Mouse (Mus musculus): ENCODE data around the gene Duoxa2. TPM values are rescaled to one million over a fixed set of nuclear protein-coding genes. Genes with fewer than 3 reads are reported as not detected.

The Duoxa2 gene
- total RNA-seq, 1 experiment from 2014 or later = not detected

Other genes starting within 250 kb of the Duoxa2 start
- 20.1 and 22.6 TPM in 2 replicates for gene Spg11, start 180.5 kb upstream of the Duoxa2 start, total RNA-seq (2021)
- 468 and 486 TPM in 2 replicates for gene B2m, start 151.2 kb upstream of the Duoxa2 start, total RNA-seq (2021)
- gene Trim69, start 138.2 kb upstream of the Duoxa2 start, total RNA-seq (2021) = not detected in 2 replicates
- gene Patl2, start 112.7 kb upstream of the Duoxa2 start, total RNA-seq (2021) = not detected in 2 replicates
- gene Terb2, start 112.6 kb upstream of the Duoxa2 start, total RNA-seq (2021) = not detected in 2 replicates
- gene Sord, start 64.2 kb upstream of the Duoxa2 start, total RNA-seq (2021) = 64.9 and 71.6 TPM in 2 replicates
- gene Duox2, start 451 bp upstream of the Duoxa2 start, total RNA-seq (2021) = 0.19 TPM in 1 of 2 replicates, not detected in the other
- not detected in 2 replicates for gene Duoxa1, start 14.8 kb downstream of the Duoxa2 start, total RNA-seq (2021)
- not detected in 2 replicates for gene Duox1, start 16.8 kb downstream of the Duoxa2 start, total RNA-seq (2021)
- gene Shf, start 70.3 kb downstream of the Duoxa2 start, total RNA-seq (2021) = 5.8 and 11.4 TPM in 2 replicates
- gene Slc28a2, start 127.6 kb downstream of the Duoxa2 start, total RNA-seq (2021) = 1.4 and 2.0 TPM in 2 replicates
- 0.18 TPM in 1 of 2 replicates, not detected in the other for gene Gm14085, start 186.0 kb downstream of the Duoxa2 start, total RNA-seq (2021)